Comparison of ENCODE assay signal across 13 mouse cellular contexts in genomic region chr14:120881054-120881453, GRCm38 (mm10).
DNase-seq lines count a peak whose midpoint lies in the region.
"Had no signal": no experiment of that assay in that cellular context is flagged by ENCODE, and none has a peak within 500 bp of the region (broad histone marks: within the 10 kb centered on the region; RNA-seq: fewer than 3 reads in every experiment).

No protein-coding gene starts in this region.

- peak; percentile 48 to 50 for DNase-seq in cerebellum, postnatal 10 days
- DNase-seq in cerebellum, adult 9-10 months: no peak
- DNase-seq in lung, postnatal 36 days: peak; percentile 4
- DNase-seq in lung, postnatal 4 days: no peak
- peak; percentile 56 for DNase-seq in R1 (ENCODE audit: low read depth, low spot score)
- no peak for DNase-seq in B cell, adult 2 months
- no peak for DNase-seq in yolk sac, embryonic 10.5 days (ENCODE audit: low spot score)
- DNase-seq: adrenal gland, adult 8-10 months; adrenal gland, postnatal 36 days; forebrain, postnatal 0 days; gastrocnemius, postnatal 14 days; heart, postnatal 36 days; kidney, adult 8-10 months had no signal

Comparison
In these comparisons a context has a peak if more than half of its experiments do, and no peak if none do; other contexts are left out.
1. DNase-seq: peak in cerebellum, postnatal 10 days (2 of 2), lung, postnatal 36 days (single experiment) and R1 (single experiment); none in cerebellum, adult 9-10 months (single experiment), lung, postnatal 4 days (0 of 2), B cell, adult 2 months (0 of 2) and yolk sac, embryonic 10.5 days (single experiment).